Mouse (Mus musculus) cortical plate, adult 2 months (tissue): Measurements from ENCODE around the gene Smim15. TPM values are rescaled to one million over a fixed set of nuclear protein-coding genes. Genes with fewer than 3 reads are reported as not detected.

Experiments used
- H3K27ac ChIP-seq: fragments of 200-500 bp; 2 replicates; pipeline ENCODE4 v1.5.1; 2012; ENCODE audit warnings: low read length, control low read depth, inconsistent platforms; ENCODE audit not compliant: insufficient read depth
- H3K4me1 ChIP-seq: fragments of 200-500 bp; 2 replicates; pipeline ENCODE4 v1.6.1; 2011; ENCODE audit warnings: low read length; ENCODE audit not compliant: control insufficient read depth, insufficient read depth
- H3K4me3 ChIP-seq: fragments of 200-500 bp; 2 replicates; pipeline ENCODE4 v1.5.1; 2011; ENCODE audit warnings: mild to moderate bottlenecking, low read length, control low read depth; ENCODE audit not compliant: insufficient read depth
- CTCF ChIP-seq: fragments of 200-500 bp; IDR thresholded peaks from 2 replicates; pipeline ENCODE4 v1.5.1; 2011; ENCODE audit warnings: mild to moderate bottlenecking, control low read depth, low read length; ENCODE audit not compliant: insufficient read depth; ENCODE audit errors: extremely low read depth
- POLR2A ChIP-seq: fragments of 200-500 bp; IDR thresholded peaks from 2 replicates; pipeline ENCODE4 v1.6.1; 2011; ENCODE audit warnings: mild to moderate bottlenecking, low read length, control low read depth; ENCODE audit not compliant: insufficient read depth; ENCODE audit errors: extremely low read depth
- polyA plus RNA-seq: library from polyadenylated mRNA; depleted of rRNA; stranded (reverse); fragments of >200 nt; gene quantifications from 2 replicates; pipeline ENCODE4 v1.2.3, GENCODE M21; 2012

Smim15 gene
- polyA plus RNA-seq, 1 experiment, result 50.3 TPM

DNA sequence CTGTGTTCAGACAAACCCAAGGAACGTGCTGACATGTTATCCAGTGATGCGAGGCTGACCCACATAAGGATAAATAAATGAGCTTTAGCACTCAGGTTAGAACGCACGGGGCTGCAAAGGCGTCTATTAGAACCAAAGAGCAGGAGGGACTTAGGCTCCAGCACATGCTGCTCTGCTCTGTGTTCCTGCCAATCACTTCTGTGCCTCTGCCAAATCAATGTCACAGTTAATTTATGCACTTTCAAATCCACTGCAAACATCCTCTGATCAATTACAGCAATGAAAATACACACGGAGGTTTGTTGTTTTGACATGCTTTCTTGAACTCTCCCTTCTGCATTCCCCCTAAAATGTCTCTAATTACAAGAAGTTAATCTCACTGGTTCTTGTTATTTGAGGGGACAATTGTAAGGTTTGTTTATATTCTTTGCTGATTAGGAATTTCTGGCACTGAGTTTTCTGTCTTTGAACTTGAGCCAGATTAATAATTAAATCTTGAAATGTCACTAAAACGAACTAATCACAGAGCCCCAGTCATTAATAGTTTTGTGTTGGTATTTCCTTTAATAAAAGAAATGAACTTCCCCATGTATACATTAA is 16.1 kb downstream of the Smim15 start:
- TF ChIP-seq POLR2A, result no peak
- TF ChIP-seq CTCF, result no peak
- Histone ChIP-seq H3K4me3 (no peak overlapping the region), H3K4me1 (peaks cover 7% of the 10 kb centered on the region), H3K27ac (no peak overlapping the region)

DNA sequence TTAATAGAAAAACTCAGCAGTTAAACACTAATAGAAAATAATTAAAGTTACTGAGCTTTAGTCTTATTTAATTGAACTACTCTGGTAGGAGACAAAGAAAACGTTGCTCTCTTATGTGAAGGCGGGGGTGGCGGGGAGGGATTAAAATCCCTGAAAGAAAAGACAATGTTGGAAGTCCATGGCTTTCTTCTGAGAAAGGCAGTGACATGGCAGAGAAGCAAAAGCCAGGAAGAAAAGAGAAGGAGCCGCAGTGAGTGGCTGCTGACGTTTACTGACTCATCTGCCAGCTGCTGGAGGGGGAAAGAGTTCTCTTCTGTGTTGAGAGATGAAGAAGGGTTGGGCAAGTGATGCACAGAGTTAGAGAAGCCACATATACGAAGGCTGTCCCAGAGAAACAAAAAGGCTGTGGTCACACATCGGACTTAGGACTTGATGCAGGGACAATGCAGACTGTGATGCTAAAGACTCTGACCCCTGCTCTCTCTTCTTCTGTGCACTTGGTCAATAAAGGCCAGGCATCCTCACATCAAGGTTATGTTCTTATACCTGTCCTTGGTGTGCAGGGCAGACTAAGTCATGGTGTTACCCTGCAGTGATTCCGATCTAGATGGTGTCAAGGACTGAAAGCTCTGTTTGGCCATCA is 16.8 kb downstream of the Smim15 start:
- Histone ChIP-seq H3K4me1 (peaks cover 7% of the 10 kb centered on the region), H3K4me3 (no peak overlapping the region), H3K27ac (no peak overlapping the region)
- TF ChIP-seq POLR2A (no peak), CTCF (no peak)

DNA sequence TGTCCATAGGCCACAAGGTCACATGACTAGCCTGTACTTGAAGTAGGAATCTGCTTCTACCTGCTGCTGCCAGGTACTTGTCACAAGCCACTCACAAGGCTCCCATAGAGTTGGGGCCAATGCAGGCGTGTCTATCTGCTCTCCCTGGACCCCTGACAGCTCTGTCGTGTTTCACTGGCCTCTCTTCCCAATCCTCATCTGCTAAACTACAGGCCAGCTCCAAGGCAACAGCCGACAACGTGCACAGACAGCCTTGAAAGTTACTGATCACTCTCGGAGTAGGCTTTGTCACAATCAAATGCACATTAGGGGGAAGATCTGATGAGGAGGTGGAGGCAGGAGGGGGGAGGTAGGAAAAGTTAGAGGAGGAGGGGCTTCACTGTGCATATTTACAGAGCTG is 18.7 kb downstream of the Smim15 start:
- TF ChIP-seq CTCF, result no peak
- no peak for TF ChIP-seq POLR2A
- Histone ChIP-seq H3K4me1 (no peaks in the 10 kb centered on the region; the same call in 1 of the 2 replicates), H3K4me3 (no peak overlapping the region), H3K27ac (no peak overlapping the region)

DNA sequence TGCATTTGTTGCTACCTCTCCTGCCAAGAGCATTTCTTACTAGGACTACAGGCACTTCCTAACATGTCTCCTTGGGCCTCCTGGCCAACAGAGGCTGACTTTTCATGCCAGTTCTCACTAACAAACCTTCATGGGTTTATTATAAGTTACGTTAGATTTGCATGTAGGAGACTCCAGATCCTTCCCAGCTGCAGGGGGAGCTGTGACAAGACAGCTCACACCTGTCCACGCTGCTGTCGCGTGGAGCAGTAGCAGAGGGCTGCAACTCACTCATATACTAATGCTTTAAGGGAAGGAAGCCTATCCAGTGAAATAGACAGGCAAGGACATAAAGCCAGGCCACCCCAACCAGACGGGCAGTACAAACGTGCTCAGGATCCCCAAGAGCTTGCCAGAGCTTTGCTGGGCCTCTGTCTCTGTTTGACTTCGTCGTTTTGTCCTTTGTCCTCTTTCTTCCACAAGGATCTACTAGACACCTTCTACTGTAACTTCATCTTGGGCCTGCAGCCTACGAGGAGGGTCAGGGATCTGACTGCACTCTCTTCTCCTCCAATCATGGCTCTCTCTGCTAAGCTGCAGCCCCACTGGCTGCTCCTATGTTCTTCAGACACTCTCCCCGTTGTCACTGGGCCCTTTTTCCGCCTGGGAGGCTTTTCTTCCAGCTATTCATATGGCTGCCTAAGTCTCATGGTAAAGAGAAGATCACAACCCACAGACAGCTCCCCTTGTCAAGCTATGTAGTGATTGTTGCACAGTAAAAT is 19.3 kb downstream of the Smim15 start:
- Histone ChIP-seq H3K4me1 (no peaks in the 10 kb centered on the region; the same call in 1 of the 2 replicates), H3K4me3 (no peak overlapping the region), H3K27ac (no peak overlapping the region)
- TF ChIP-seq CTCF (no peak), POLR2A (no peak)

DNA sequence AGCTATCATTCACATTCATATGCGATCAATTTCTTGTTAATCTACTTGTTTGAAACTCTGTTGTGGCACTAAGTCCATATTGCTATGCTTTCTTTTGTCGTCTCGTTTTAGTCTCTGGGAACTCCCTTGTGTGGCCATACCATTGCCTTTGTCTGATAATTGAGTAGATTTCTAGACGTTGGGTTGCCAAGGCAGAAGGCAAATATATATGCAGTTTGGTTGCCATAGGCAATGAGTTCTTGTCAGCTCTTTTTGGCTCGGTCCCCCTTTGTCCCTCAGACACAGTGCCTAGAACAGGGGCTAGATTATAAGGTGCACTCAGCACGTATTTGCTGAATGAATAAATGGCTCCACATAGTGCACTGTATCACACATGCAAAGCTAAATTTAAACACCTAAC is 20.1 kb downstream of the Smim15 start:
- H3K4me3 ChIP-seq, result no peak overlapping the region
- H3K27ac ChIP-seq, result no peak overlapping the region
- no peaks in the 10 kb centered on the region; the same call in 1 of the 2 replicates for H3K4me1 ChIP-seq
- TF ChIP-seq CTCF (no peak), POLR2A (no peak)

- TF ChIP-seq CTCF (no peak), POLR2A (no peak)
- Histone ChIP-seq H3K4me1 (no peaks in the 10 kb centered on the region; the same call in 1 of the 2 replicates), H3K27ac (no peak overlapping the region), H3K4me3 (no peak overlapping the region)
Measured at GRCm38 (mm10) chr13:108066021-108066420, 21.8 kb downstream of the Smim15 start.

GRCm38 (mm10) chr13:108069151-108069550 is 24.9 kb downstream of the Smim15 start:
- no peak overlapping the region for H3K4me3 ChIP-seq
- TF ChIP-seq POLR2A (no peak), CTCF (no peak)

DNA sequence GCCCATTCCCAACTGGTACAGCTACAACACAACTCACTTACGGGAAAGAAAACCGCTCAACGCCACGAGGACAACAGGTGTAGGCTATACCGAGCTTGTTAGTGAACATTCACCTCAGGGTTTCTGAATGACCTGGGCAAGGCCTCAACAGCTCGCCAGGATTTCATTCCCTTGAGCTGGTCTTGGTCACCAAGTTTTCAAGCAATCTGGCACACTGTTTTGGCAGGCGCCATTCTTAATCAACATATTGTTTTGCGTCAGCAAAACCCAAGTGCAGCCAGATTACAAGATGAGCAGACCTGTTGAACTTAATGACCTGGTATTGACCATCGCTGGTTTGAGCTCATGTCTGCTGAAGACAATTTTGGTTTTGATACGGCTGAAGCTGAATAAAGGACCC is 25.9 kb downstream of the Smim15 start:
- no peak for TF ChIP-seq POLR2A
- no peak for TF ChIP-seq CTCF
- Histone ChIP-seq H3K4me3 (no peak overlapping the region), H3K27ac (no peak overlapping the region), H3K4me1 (no peaks in the 10 kb centered on the region; the same call in 1 of the 2 replicates)

More at GRCm38 (mm10) chr13:108069151-108069550, 24.9 kb downstream of the Smim15 start:
- no peaks in the 10 kb centered on the region; the same call in 1 of the 2 replicates for H3K4me1 ChIP-seq
- no peak overlapping the region for H3K27ac ChIP-seq

DNA sequence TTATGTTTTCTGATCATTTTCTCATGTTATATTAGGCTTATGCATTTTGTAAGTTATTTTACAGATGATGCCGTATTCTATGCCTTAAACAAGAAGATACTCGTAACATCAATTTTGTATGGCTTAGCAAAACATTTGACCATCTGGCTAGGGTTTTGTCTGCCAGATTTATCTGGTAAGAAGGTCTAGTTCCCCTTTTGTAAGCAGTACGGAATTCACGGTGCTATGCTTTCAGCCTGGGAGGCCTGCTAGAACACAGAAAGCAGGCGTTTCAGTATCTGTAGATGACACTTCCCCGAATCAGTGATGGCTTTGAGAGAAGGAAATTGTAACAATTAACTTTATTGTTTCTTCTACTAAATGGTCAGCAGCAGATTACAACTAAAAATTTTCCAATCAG is 33.2 kb downstream of the Smim15 start:
- Histone ChIP-seq H3K4me3 (no peak overlapping the region), H3K27ac (no peak overlapping the region)
- no peak for TF ChIP-seq POLR2A

DNA sequence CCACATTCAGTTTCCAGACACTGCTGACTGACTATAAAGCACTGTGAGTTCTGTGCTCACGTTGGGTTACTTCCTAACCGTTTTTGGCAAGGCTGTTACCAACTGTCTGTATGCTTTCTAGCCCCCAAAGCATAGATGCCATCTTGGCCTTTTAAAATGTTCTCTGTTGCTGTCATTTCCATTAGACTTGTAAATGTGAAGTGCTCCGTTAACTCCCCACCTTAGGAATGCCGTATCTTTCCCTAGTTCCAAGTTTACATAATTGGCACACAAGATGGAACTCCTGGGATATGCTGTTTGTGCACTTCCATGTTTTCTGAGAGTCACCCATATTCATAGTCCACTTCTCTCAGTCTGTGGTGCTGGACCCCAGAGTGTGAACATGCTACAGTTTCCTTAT is 33.7 kb downstream of the Smim15 start:
- no peak overlapping the region for H3K4me3 ChIP-seq
- H3K4me1 ChIP-seq, result no peaks in the 10 kb centered on the region
- H3K27ac ChIP-seq, result no peak overlapping the region
- TF ChIP-seq CTCF (no peak), POLR2A (no peak)

More for the DNA sequence above, 33.2 kb downstream of the Smim15 start:
- no peaks in the 10 kb centered on the region for H3K4me1 ChIP-seq

DNA sequence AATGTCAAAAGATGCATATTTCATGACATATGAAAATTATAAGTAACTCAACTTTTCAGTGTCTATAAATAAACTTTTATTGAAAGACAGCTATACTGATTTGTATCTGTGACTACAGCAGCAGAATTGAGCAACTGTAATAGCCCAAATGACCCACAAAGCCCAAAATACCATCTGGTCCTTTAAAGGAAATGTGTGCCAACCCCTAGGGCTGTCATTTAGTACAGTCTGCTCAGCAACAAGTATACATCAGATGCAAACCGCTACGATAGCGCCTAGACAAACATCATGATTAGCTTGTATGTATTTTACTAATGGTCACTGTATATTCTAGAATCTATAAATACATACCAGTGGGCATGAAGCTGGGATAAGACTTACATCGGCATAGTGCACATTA is 39.8 kb downstream of the Smim15 start:
- H3K4me3 ChIP-seq, result no peak overlapping the region
- TF ChIP-seq POLR2A (no peak), CTCF (no peak)
- H3K27ac ChIP-seq, result no peak overlapping the region
- H3K4me1 ChIP-seq, result no peaks in the 10 kb centered on the region
